Mouse (Mus musculus) liver, embryonic 16.5 days (tissue): ENCODE results near the gene Psmd13. TPM values are rescaled to one million over a fixed set of nuclear protein-coding genes. Genes with fewer than 3 reads are reported as not detected.
A peak's percentile ranks its signal among the peaks of the same experiment; 100 is the strongest.

Source experiments
- ATAC-seq: fragments of 200-750 bp; cut with Nextera tagmentation; 2 replicates; pipeline ENCODE4 v1.8.0; 2017; ENCODE audit warnings: low read depth, mild to moderate bottlenecking, moderate number of reproducible peaks, moderate library complexity
- H3K27ac ChIP-seq: fragments of 300-500 bp; sonication (generic); 2 replicates; pipeline ENCODE4 v1.5.1; 2014; ENCODE audit warnings: mild to moderate bottlenecking, low read length
- H3K27me3 ChIP-seq: fragments of 300-500 bp; sonication (generic); 2 replicates; pipeline ENCODE4 v1.6.1; 2014; ENCODE audit warnings: low read depth, low read length, mixed read lengths; ENCODE audit not compliant: control insufficient read depth, insufficient read depth
- H3K36me3 ChIP-seq: fragments of 300-500 bp; sonication (generic); 2 replicates; pipeline ENCODE4 v1.6.1; 2014; ENCODE audit warnings: mild to moderate bottlenecking; ENCODE audit not compliant: control insufficient read depth, insufficient read depth
- H3K4me1 ChIP-seq: fragments of 300-500 bp; sonication (generic); 2 replicates; pipeline ENCODE4 v1.6.1; 2014; ENCODE audit warnings: low read depth, low read length, mixed read lengths; ENCODE audit not compliant: control insufficient read depth
- H3K4me2 ChIP-seq: fragments of 300-500 bp; sonication (generic); 2 replicates; pipeline ENCODE4 v1.6.1; 2014; ENCODE audit warnings: low read depth, low read length, mixed read lengths
- H3K4me3 ChIP-seq: fragments of 300-500 bp; sonication (generic); 2 replicates; pipeline ENCODE4 v1.5.1; 2014; ENCODE audit warnings: low read depth, mild to moderate bottlenecking, low read length
- H3K9ac ChIP-seq: fragments of 300-500 bp; sonication (generic); 2 replicates; pipeline ENCODE4 v1.6.1; 2014; ENCODE audit warnings: low read depth, low read length
- H3K9me3 ChIP-seq: fragments of 300-500 bp; sonication (generic); replicated peaks from 2 replicates; pipeline ENCODE4 v1.6.1; 2016; ENCODE audit warnings: low read length; ENCODE audit not compliant: control insufficient read depth
- WGBS: fragments of 180-500 bp; shearing (Covaris S2); extraction: QIAGEN DNeasy Blood & Tissue Kit; methylation state at CpG from one replicate; pipeline ENCODE4 v1.1.7; 2014; ENCODE audit not compliant: insufficient replicate concordance; 5-methylcytosine and 5-hydroxymethylcytosine counted together
- polyA plus RNA-seq: library from polyadenylated mRNA; unstranded; fragments of >200 nt; fragmentation: Nextera tagmentation; extraction: Ambion mirVana; gene quantifications from 2 replicates; pipeline ENCODE4 v1.2.1, GENCODE M21; 2015

Psmd13 gene
- polyA plus RNA-seq, 1 experiment from 2014 or later, result 108 TPM

DNA sequence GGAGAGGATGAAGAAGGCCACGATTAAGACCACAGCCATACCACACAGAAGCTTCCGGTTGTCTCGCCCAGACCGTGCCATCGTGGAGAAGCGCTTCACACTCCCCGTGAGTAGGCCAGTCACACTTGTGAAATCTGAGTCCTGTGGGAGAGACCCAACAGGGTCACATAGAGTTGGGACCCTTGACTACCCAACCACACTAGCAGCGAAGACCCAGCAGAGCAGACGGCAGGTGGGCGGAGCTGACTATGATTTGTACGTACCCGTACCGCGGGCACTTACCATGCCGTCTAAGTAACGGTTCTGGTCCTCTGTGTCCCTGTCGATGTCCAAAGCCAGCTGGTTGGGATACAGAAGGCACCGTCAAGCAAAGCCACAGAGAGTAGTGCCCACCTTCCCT lies 27.3 kb upstream of the Psmd13 start:
- Histone ChIP-seq H3K9ac (no peak overlapping the region), H3K27me3 (no peaks in the 10 kb centered on the region), H3K9me3 (no peaks in the 10 kb centered on the region), H3K36me3 (peaks cover 14% of the 10 kb centered on the region; the same call in 1 of the 2 replicates), H3K27ac (no peak overlapping the region), H3K4me3 (no peak overlapping the region), H3K4me2 (no peak overlapping the region), H3K4me1 (peaks cover 32% of the 10 kb centered on the region)
- 88% methylated on average over 18 of the region's 18 CpGs for WGBS
- no peak for ATAC-seq

DNA sequence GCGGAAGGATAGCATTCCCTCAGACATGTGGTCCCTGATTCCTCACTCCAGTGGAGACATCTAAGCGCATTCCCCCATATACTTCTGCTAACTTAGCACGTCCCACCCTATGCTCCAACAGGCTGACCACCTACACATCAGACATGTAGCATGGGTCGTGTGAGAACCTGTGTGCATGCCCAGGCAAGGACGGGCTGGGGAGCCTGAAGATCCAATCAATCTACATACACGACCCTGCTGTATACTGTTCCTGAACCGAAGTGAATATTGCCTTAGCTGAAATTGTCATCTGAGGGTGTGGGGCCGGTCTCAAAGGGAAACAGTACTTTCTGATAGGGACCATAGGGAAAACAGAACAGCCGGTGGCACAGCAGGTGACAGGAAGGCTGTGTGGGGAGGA lies 26.6 kb upstream of the Psmd13 start:
- ATAC-seq, result no peak
- Histone ChIP-seq H3K4me2 (peak overlapping the region; percentile 98), H3K9ac (peak overlapping the region; percentile 94), H3K9me3 (no peaks in the 10 kb centered on the region), H3K27ac (peak overlapping the region; percentile 99; the same call in 1 of the 2 replicates), H3K4me1 (peaks cover 32% of the 10 kb centered on the region), H3K36me3 (peaks cover 17% of the 10 kb centered on the region; the same call in 1 of the 2 replicates), H3K27me3 (no peaks in the 10 kb centered on the region), H3K4me3 (peak overlapping the region; percentile 88)
- 53% methylated on average over 9 of the region's 9 CpGs for WGBS

DNA sequence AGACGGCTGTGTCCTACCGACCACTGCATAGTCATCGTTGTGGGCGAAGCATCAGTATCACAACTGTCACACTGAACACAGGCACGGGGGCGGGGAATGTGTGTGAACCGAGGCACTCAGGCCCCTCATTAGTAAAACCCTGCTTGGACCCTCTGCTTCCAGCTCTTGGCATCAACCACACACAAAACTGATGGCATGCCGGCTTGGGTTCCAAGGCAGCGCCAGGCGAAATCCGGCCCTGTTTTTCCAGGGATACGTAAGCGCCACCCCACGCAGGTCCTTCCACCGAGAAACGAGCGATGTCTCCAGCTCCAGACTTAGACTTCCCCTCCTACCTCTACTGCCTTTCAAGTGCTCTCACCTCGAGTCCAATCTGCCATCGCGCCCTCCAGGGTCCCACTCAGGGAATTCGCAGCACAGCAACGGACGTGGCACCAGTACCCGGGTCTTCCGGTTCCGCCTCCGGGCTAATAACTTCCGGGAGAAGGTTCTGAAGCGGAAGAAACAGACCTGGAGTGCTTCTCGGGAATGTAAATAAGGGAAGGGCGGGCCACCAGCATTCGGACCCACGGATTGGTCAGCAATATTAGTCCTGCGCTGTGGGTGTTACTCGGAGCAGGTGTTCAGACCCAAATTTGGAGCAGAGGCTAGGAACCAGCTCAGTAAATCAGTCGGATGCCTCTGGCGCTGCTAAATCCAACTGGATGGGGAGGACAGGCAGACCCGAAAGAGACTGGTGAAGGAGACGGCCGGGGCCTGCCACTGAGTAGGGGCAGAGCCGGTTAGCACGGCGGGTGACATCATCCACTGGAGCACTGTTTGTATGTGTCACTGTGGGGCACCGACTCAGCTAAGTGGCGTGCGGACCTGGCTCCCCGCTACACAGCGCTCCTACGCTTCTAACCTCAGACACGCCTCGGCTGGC lies 25.6 kb upstream of the Psmd13 start, which contains the start of gene Gm45785:
Gene Gm45785 (minus strand): TSS at position 472 of the 925 bp plus-strand sequence.
- H3K9ac ChIP-seq, result peak within 1 kb of the TSS; percentile 94
- peak within 1 kb of the TSS; percentile 99 for H3K27ac ChIP-seq
- peak within 1 kb of the TSS; percentile 98 for H3K4me2 ChIP-seq
- H3K4me3 ChIP-seq, result peak within 1 kb of the TSS; percentile 88
- ATAC-seq, result peak; percentile 80
- no peaks in the 10 kb centered on the region for H3K27me3 ChIP-seq
- under 1% methylated on average over 51 of the region's 51 CpGs for whole genome bisulfite sequencing
- H3K4me1 ChIP-seq, result peaks cover 32% of the 10 kb centered on the region
- peaks cover 22% of the 10 kb centered on the region for H3K36me3 ChIP-seq
- H3K9me3 ChIP-seq, result no peaks in the 10 kb centered on the region

DNA sequence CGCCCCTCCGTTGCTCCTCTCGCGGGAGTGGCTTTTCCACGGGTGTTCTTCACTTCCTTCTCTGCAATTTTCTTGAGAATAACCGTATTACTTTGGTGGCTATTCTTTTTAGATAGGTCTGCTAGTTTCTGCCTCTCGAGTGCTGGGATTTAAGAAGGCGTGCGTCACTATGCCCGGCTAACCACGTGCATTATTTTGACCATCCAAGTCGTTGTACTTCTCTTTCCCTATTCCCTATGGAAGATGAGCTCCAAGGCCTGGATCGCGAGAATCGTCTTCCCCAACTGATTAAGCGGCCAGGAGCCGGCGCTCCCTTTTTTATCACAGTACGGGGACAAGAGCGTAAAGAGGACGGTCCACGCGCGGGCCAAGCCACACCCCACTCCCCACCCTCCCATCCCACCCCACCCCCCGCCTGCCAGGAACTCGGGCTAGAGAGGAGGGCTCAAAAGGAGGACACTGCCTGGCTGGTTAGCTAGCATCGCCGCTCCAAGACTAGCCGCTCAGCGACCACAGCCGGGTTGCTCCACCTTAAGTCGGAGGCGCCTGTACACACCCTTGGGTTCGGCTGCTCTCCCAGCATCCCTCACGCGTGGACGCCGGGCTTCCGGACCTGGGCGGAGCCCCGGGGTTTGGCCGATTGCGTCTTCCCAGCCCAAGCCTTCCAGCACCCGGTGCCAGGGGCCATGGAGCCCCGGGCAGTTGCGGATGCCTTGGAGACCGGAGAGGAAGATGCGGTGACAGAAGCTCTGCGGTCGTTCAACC lies 24.8 kb upstream of the Psmd13 start, which contains the start of gene Ric8a:
Gene Ric8a (plus strand): TSS at position 173 of the 765 bp plus-strand sequence.
- peaks cover 31% of the 10 kb centered on the region for H3K36me3 ChIP-seq
- WGBS, result under 1% methylated on average over 49 of the region's 50 CpGs
- H3K4me2 ChIP-seq, result peak within 1 kb of the TSS; percentile 98
- H3K4me1 ChIP-seq, result peaks cover 32% of the 10 kb centered on the region
- H3K4me3 ChIP-seq, result peak within 1 kb of the TSS; percentile 88
- no peaks in the 10 kb centered on the region for H3K27me3 ChIP-seq
- H3K9me3 ChIP-seq, result no peaks in the 10 kb centered on the region
- peak within 1 kb of the TSS; percentile 99 for H3K27ac ChIP-seq
- ATAC-seq, result peak; percentile 83
- peak within 1 kb of the TSS; percentile 94 for H3K9ac ChIP-seq

GRCm38 (mm10) chr7:140857550-140858505 lies 23.9 kb upstream of the Psmd13 start, which contains the start of gene Bet1l:
Gene Bet1l, minus strand, starts transcription at chr7:140857577.
- Histone ChIP-seq H3K27ac (peak within 1 kb of the TSS; percentile 99), H3K4me1 (peaks cover 31% of the 10 kb centered on the region), H3K9me3 (no peaks in the 10 kb centered on the region), H3K4me3 (peak within 1 kb of the TSS; percentile 88), H3K27me3 (no peaks in the 10 kb centered on the region), H3K9ac (peak within 1 kb of the TSS; percentile 94), H3K4me2 (peak within 1 kb of the TSS; percentile 98), H3K36me3 (peaks cover 33% of the 10 kb centered on the region)
- ATAC-seq, result peak; percentile 3; the same call in 1 of the 2 replicates
- whole genome bisulfite sequencing, result 25% methylated on average over 40 of the region's 40 CpGs

GRCm38 (mm10) chr7:140858746-140859145 lies 23.0 kb upstream of the Psmd13 start:
- Histone ChIP-seq H3K27ac (no peak overlapping the region), H3K4me1 (peaks cover 23% of the 10 kb centered on the region), H3K27me3 (no peaks in the 10 kb centered on the region), H3K36me3 (peaks cover 37% of the 10 kb centered on the region), H3K9me3 (no peaks in the 10 kb centered on the region), H3K4me3 (no peak overlapping the region; the same call in 1 of the 2 replicates), H3K9ac (peak overlapping the region; percentile 94), H3K4me2 (peak overlapping the region; percentile 98)
- no peak for ATAC-seq
- 88% methylated on average over 8 of the region's 8 CpGs for WGBS

GRCm38 (mm10) chr7:140859997-140860396 lies 21.8 kb upstream of the Psmd13 start:
- H3K9me3 ChIP-seq, result no peaks in the 10 kb centered on the region
- ATAC-seq, result no peak
- H3K9ac ChIP-seq, result no peak overlapping the region
- H3K27me3 ChIP-seq, result no peaks in the 10 kb centered on the region
- no peak overlapping the region for H3K4me3 ChIP-seq
- H3K36me3 ChIP-seq, result peaks cover 46% of the 10 kb centered on the region
- H3K4me2 ChIP-seq, result no peak overlapping the region
- H3K4me1 ChIP-seq, result peaks cover 20% of the 10 kb centered on the region
- whole genome bisulfite sequencing, result 72% methylated on average over 6 of the region's 6 CpGs
- no peak overlapping the region for H3K27ac ChIP-seq

DNA sequence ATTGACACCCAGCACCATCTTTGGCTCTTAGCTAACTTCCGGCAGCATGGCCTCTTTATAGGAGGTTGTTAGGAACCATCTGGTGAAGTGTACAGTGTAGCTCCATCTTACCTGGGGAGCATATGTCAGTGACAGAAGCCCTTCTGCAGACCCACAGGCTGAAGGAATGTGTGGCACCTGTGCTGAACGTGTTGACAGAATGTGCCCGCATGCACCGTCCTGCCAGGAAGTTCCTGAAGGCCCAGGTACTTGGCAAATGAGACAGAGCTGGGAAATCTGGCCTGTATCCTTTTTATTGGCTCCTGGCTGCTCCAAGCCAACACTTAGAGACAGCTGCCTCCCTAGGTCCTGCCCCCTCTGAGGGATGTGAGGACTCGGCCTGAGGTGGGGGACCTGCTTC lies 21.0 kb upstream of the Psmd13 start:
- H3K27ac ChIP-seq, result no peak overlapping the region
- ATAC-seq, result no peak

More for the DNA sequence above, 21.0 kb upstream of the Psmd13 start:
- WGBS, result 88% methylated on average over 5 of the region's 5 CpGs
- Histone ChIP-seq H3K4me1 (peaks cover 14% of the 10 kb centered on the region), H3K9ac (no peak overlapping the region), H3K4me2 (no peak overlapping the region), H3K27me3 (no peaks in the 10 kb centered on the region), H3K9me3 (no peaks in the 10 kb centered on the region), H3K4me3 (no peak overlapping the region), H3K36me3 (peaks cover 46% of the 10 kb centered on the region)
